Mouse (Mus musculus) liver, postnatal 0 days (tissue): ENCODE data around the gene Actr2.
A peak's percentile ranks its signal among the peaks of the same experiment; 100 is the strongest.

Source experiments
- CTCF ChIP-seq: sonication (generic); IDR thresholded peaks from 2 replicates; pipeline ENCODE4 v1.5.1; 2016; ENCODE audit warnings: antibody characterized with exemption, low read depth
- EP300 ChIP-seq: IDR thresholded peaks from 2 replicates; pipeline ENCODE4 v1.6.1; 2016; ENCODE audit warnings: antibody characterized with exemption, low read depth, mild to moderate bottlenecking

DNA sequence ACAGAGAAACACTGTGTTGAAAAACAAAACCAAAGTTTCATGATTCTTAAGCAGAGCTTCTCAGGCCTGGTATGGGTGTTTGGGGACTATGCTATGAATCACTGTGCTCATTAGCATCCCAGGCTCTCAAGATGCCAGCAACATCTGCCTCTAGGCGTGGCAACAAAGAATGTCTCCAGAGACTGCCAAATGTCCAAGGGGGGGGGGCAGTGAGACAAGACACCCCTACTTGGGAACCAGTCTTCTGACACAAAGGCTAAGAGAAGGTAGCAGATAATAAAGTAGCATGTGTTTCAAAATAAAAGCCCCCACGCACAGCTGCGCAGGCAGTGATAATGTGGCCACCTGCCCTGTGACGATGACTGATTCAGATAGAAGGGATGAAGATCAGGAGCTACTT is 69.5 kb downstream of the Actr2 start:
- TF ChIP-seq CTCF (no peak), EP300 (peak; percentile 33; the same call in 1 of the 2 replicates)
